Mouse (Mus musculus) T-helper 2 cell (primary cell): ENCODE data around the gene Ust.

Experiments used
- in situ Hi-C: fragments of 300-600 bp; cut with MboI, MseI; formaldehyde crosslinking; loops from one replicate; pipeline ENCODE4 v1.15.1; 2025; ENCODE audit warnings: high pct_unique_total_duplicates

Gene Ust

GRCm38 (mm10) chr10:8181596-8182185, 336.9 kb downstream of the Ust start:
- in situ Hi-C loops: no loop called here

DNA sequence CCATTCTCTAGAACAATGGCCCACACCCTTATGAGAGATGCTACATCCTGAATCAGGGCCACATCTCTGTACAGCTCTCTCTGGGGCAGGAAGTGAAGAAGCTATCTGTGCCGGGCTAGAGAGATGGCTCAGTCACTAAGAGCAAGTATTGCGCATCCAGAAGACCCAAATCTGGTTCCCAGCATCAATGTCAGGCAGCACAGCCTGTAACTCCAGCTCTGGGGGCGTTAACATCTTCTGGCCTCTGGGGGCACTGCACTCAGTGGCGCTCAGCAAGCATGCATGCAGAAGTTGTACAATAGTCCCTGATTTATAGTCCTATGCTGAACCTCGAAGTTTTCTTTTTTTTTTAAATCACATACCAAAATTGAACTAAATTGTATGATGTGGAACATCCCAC, 341.0 kb downstream of the Ust start:
- in situ Hi-C loops: no loop called here

DNA sequence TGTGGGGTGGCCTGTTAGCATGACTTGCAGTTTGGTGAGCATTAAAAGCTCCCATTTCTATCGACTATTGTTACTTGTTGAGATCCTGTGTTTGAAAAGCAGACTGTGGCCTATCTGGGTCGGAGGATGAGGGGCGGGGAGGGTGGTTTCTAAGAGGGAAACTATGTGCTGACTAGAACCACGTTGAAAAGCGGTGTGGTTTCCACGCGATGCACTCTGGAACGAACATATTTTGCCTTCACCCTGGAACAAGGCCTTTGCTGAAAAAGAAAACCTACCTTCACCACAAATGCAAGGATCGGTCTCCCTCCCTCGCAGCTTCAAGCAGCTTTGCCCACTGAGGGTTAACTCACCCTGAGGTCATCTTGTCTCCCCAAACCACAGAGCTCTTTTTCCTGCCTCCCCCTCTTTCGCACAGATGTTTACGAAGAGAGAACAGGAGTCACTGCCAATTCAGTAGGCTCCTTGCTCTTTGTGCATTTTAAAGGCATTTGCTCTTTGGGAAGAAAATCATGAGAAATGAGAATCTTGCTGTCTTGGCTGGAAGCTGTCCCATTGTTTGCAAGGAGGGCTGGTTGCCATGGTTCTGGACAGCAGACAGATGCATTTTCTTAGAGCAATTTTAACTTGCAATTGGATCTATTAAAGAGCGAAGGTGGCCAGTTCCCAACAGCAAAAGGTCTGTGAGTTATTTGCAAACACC, 342.1 kb downstream of the Ust start:
- in situ Hi-C loops: no loop called here

GRCm38 (mm10) chr10:8176008-8176350, 342.6 kb downstream of the Ust start:
- in situ Hi-C loops: no loop called here

GRCm38 (mm10) chr10:8174697-8175096, 343.9 kb downstream of the Ust start:
- in situ Hi-C loops: no loop called here

GRCm38 (mm10) chr10:8174230-8174629, 344.4 kb downstream of the Ust start:
- in situ Hi-C loops: no loop called here

DNA sequence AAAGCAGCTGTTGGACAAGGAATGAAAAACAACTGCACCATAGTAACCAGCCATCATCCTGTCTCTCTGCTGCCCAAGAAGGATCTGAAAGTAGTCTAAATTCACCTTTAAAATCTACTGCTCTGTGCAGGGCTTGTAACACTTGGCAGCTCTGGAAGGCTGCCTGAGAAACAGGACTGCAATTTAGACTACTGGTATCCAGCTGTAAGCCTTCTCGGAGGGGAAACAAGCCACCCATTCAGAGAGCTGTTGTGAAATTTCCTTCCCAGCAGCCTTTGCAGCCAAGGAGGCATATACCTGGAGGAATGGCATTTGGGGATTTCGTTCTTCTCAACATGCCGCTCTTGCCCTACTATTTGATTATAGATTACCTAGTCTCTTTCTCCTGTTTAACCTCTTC, 345.6 kb downstream of the Ust start:
- in situ Hi-C loops: no loop called here

DNA sequence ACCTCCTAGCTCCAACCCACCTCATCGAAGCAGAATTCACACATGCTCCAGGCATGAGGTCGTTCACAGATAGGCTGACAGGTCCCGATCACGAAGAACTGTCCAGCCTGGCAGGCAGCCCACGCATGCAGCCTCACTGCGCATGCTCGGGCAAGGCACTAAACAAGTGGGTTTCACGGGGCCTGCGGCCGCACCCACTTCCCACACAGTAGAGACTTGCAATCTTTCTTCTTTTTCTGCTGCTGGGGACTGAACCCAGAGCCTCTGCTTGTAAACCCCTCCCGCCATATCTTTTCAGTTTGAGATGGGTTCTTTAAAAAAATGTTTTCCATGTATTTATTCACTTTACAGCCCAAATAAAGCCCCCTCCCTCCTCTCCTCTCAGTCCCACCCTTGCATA, 347.1 kb downstream of the Ust start:
- in situ Hi-C loops: no loop called here
